Mouse (Mus musculus) CH12.LX (cell line): ENCODE results near the gene Zkscan7.

Experiments used
- CTCF ChIP-seq, 2 experiments: IDR thresholded peaks in 1 of 2; conservative IDR thresholded peaks in 1 of 2; 2 replicates each; pipeline ENCODE4 v1.5.1; 2011 to 2012; ENCODE audit warnings: low read depth in 2 of 2, low read length in 2 of 2, improper control_type of control experiment in 1 of 2, inconsistent platforms in 1 of 2, mild to moderate bottlenecking in 1 of 2, moderate library complexity in 1 of 2
- EP300 ChIP-seq: IDR thresholded peaks from 2 replicates; pipeline ENCODE4 v1.6.1; 2011; ENCODE audit warnings: low read length, improper control_type of control experiment
- JUND ChIP-seq: conservative IDR thresholded peaks from 2 replicates; pipeline ENCODE4 v1.6.1; 2011; ENCODE audit warnings: low read depth, low read length, improper control_type of control experiment
- MAX ChIP-seq: IDR thresholded peaks from 2 replicates; pipeline ENCODE4 v1.6.1; 2011; ENCODE audit warnings: low read length, improper control_type of control experiment
- MEF2A ChIP-seq: IDR thresholded peaks from 2 replicates; pipeline ENCODE4 v1.6.1; 2014; ENCODE audit warnings: low read depth, mild to moderate bottlenecking, inconsistent platforms, low read length, improper control_type of control experiment, borderline replicate concordance
- MYC ChIP-seq: IDR thresholded peaks from 2 replicates; pipeline ENCODE4 v1.6.1; 2011; ENCODE audit warnings: low read depth, mild to moderate bottlenecking, improper control_type of control experiment, low read length
- POLR2A ChIP-seq: IDR thresholded peaks from 2 replicates; pipeline ENCODE4 v1.6.1; 2011; ENCODE audit warnings: low read depth, mild to moderate bottlenecking, improper control_type of control experiment, low read length
- RCOR1 ChIP-seq: conservative IDR thresholded peaks from 2 replicates; pipeline ENCODE4 v1.6.1; 2012; ENCODE audit warnings: low read depth, mild to moderate bottlenecking, inconsistent platforms, low read length, improper control_type of control experiment
- ZKSCAN1 ChIP-seq: IDR thresholded peaks from 2 replicates; pipeline ENCODE4 v1.6.1; 2012; ENCODE audit warnings: low read depth, inconsistent platforms, low read length, improper control_type of control experiment, borderline replicate concordance
- ZMIZ1 ChIP-seq: IDR thresholded peaks from 2 replicates; pipeline ENCODE4 v1.6.1; 2012; ENCODE audit warnings: low read depth, mild to moderate bottlenecking, inconsistent platforms, low read length, improper control_type of control experiment

DNA sequence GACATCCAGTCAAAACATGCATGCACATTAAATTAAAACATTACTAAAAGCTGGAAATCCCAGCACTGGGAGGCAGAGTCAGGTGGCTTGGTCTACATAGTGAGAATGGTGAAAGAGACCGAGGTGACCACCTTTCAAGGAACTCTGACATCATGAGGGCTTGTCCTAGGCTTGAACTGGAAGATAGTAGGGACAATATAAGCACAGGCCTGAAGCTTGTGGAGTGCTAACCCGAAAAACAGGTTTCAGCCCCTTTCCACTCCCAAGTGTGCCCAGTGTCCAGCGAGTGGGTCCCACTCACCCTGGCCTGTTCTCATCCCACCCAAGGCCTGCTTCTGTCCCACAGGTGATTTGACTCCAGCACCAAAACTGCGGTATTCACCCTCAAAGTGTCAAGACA is 48.3 kb upstream of the Zkscan7 start:
- no peak for TF ChIP-seq CTCF (conservative IDR thresholded peaks at IDR 0.05 in 1 of 2, IDR thresholded peaks at IDR 0.05 in 1 of 2; ENCODE audit: low read depth in 2 of 2, low read length in 2 of 2)
- no peak for TF ChIP-seq MEF2A
- no peak for TF ChIP-seq EP300
- no peak for TF ChIP-seq JUND
- no peak for TF ChIP-seq MAX
- TF ChIP-seq ZMIZ1 = no peak
- no peak for TF ChIP-seq POLR2A
- no peak for TF ChIP-seq MYC
- TF ChIP-seq RCOR1 = no peak
- no peak for TF ChIP-seq ZKSCAN1
